Mouse (Mus musculus) ES-E14 (cell line): ENCODE measurements at regions not wholly inside any gene's neighbourhood (a gene's known extent, or its start where the extent isn't known, plus 50 kb on each side); places are given as distances from the start of the nearest gene placed in this dataset.

Experiments used
- HCFC1 ChIP-seq: IDR thresholded peaks from 2 replicates; pipeline ENCODE4 v1.6.1; 2012; ENCODE audit warnings: low read length, inconsistent platforms, borderline replicate concordance; ENCODE audit not compliant: insufficient read depth
- MAFK ChIP-seq: IDR thresholded peaks from 2 replicates; pipeline ENCODE4 v1.6.1; 2014; ENCODE audit warnings: mild to moderate bottlenecking, low read depth, low read length, inconsistent platforms; ENCODE audit not compliant: insufficient read depth

DNA sequence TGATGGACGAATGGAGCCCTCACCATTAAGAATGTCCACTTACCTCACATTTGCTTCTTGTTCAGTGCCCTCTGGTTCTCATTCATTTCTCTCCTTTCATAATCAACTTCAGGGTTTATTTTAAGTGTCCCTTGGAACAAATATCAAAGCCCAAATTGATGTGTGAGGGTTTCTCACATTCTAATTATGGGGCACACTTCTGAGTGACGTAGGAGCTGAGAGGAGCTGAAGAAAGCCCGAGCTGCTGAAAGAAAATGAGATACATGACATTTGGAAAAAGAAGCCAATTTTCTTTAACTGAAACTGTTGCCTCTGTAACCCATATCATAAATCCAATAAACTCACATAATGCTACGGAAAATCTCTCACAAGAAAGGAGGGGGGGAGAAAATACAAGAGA lies 134.8 kb upstream of the Srsf6 start:
- TF ChIP-seq HCFC1: no peak
- TF ChIP-seq MAFK: no peak
